Mouse (Mus musculus): ENCODE results near the gene Aven. TPM values are rescaled to one million over a fixed set of nuclear protein-coding genes. Genes with fewer than 3 reads are reported as not detected.

The Aven gene
- total and polyA plus RNA-seq, 3 experiments = 5.8 to 18.4 (median 16.9) TPM

DNA sequence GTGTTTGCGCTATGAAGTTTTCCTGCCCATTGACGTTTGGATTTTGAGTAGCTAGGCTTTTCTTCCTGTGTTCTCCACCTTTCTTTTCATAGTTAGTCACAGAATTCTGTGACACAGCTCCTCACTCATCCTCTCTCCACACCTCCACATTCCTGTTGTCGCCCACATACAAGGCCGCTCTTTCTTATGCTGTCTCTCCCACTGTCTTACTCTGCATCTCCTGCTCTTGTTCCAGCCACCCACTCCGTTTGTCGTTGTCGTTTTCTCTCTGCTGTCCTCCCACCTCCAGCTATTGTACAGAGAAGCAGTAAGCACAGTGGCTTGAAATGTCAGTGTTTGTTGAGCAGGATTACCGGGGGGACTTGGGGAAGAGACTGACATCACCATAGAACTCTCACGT lies 139.8 kb downstream of the Aven start:
- WGBS = 89% methylated on average over 9 of the region's 9 CpGs
- no peaks in the 10 kb centered on the region for H3K27me3 ChIP-seq (ENCODE audit: control insufficient read depth, insufficient read depth, low read length)
- H3K27ac ChIP-seq = no peak overlapping the region
- H3K4me1 ChIP-seq (ENCODE audit: control insufficient read depth, insufficient read depth, low read length) = peaks cover 2% of the 10 kb centered on the region; the same call in 1 of the 2 replicates
- DNase-seq = no peak
- H3K79me2 ChIP-seq (replicated peaks; ENCODE audit: control insufficient read depth, insufficient read depth, low read length) = no peaks in the 10 kb centered on the region
- no peaks in the 10 kb centered on the region; the same call in 1 of the 2 replicates for H3K36me3 ChIP-seq (ENCODE audit: control insufficient read depth, insufficient read depth, low read length)
- TF ChIP-seq EP300 (IDR thresholded peaks at IDR 0.05; ENCODE audit: insufficient read depth, low read depth, low read length) = no peak
- no peak for TF ChIP-seq POLR2A (IDR thresholded peaks at IDR 0.05; ENCODE audit: insufficient read depth, low read depth, low read length)
- TF ChIP-seq CTCF (IDR thresholded peaks at IDR 0.05) = no peak
- intact Hi-C loops (cut with DNase I) = no loop called here
- no peak overlapping the region for H3K9ac ChIP-seq (ENCODE audit: low read depth, low read length)
- H3K4me3 ChIP-seq = no peak overlapping the region

- Histone ChIP-seq H3K4me1 (ENCODE audit: control insufficient read depth, insufficient read depth, low read length) (peaks cover 2% of the 10 kb centered on the region; the same call in 1 of the 2 replicates), H3K36me3 (ENCODE audit: control insufficient read depth, insufficient read depth, low read length) (no peaks in the 10 kb centered on the region; the same call in 1 of the 2 replicates), H3K27ac (peak overlapping the region; percentile 73), H3K4me3 (no peak overlapping the region), H3K79me2 (replicated peaks; ENCODE audit: control insufficient read depth, insufficient read depth, low read length) (no peaks in the 10 kb centered on the region), H3K9ac (ENCODE audit: low read depth, low read length) (no peak overlapping the region), H3K27me3 (ENCODE audit: control insufficient read depth, insufficient read depth, low read length) (no peaks in the 10 kb centered on the region)
- peak in 1 of 2 experiments; percentile 58 for DNase-seq
- TF ChIP-seq POLR2A (IDR thresholded peaks at IDR 0.05; ENCODE audit: insufficient read depth, low read depth, low read length) (no peak), CTCF (IDR thresholded peaks at IDR 0.05) (no peak), EP300 (IDR thresholded peaks at IDR 0.05; ENCODE audit: insufficient read depth, low read depth, low read length) (0 out of 2 replicates have a peak, but pooled peaks have one; percentile 24)
- 54% methylated on average over 5 of the region's 5 CpGs for WGBS
- intact Hi-C loops (cut with DNase I) = loop anchor here (2.0 kb wide), 1 partner anchor 16 kb away; no protein-coding TSS in a partner anchor
Measured at GRCm38 (mm10) chr2:112637206-112637605, 144.4 kb downstream of the Aven start.

DNA sequence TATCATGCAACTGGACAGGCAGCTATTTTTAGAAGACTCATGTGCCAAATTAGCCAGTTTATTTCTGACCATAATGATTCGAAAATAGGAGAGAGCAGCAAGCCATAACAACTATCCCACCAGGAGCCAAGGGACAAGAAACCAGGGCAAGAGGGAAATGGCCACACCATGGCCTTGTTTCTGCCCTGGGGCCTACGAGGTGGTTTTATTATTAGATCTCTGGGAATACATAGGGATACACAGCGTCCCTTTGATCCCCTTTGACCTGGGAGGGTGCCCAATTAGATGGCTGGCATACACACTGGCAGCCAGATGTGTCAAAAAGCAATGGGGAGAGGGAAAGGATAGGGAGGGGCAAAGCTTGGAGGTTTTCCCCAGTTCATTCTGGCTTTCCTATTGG lies 161.1 kb downstream of the Aven start:
- 48% methylated on average over 3 of the region's 3 CpGs for WGBS
- Histone ChIP-seq H3K4me3 (no peak overlapping the region), H3K36me3 (ENCODE audit: control insufficient read depth, insufficient read depth, low read length) (no peaks in the 10 kb centered on the region; the same call in none of the 2 replicates), H3K27me3 (ENCODE audit: control insufficient read depth, insufficient read depth, low read length) (no peaks in the 10 kb centered on the region), H3K79me2 (replicated peaks; ENCODE audit: control insufficient read depth, insufficient read depth, low read length) (no peaks in the 10 kb centered on the region), H3K27ac (peak overlapping the region; percentile 56), H3K9ac (ENCODE audit: low read depth, low read length) (no peak overlapping the region), H3K4me1 (ENCODE audit: control insufficient read depth, insufficient read depth, low read length) (no peaks in the 10 kb centered on the region; the same call in 1 of the 2 replicates)
- intact Hi-C loops (cut with DNase I) = loop anchor here (2.0 kb wide), 1 partner anchor 17 kb away; no protein-coding TSS in a partner anchor
- TF ChIP-seq CTCF (IDR thresholded peaks at IDR 0.05) = no peak
- TF ChIP-seq EP300 (IDR thresholded peaks at IDR 0.05; ENCODE audit: insufficient read depth, low read depth, low read length) = 0 out of 2 replicates have a peak, but pooled peaks have one; percentile 26
- peak; percentile 22 to 24 for DNase-seq

GRCm38 (mm10) chr2:112656131-112656530 lies 163.4 kb downstream of the Aven start:
- no peak for DNase-seq
- no peaks in the 10 kb centered on the region; the same call in 1 of the 2 replicates for H3K4me1 ChIP-seq (ENCODE audit: control insufficient read depth, insufficient read depth, low read length)
- no peak overlapping the region for H3K4me3 ChIP-seq
- no peaks in the 10 kb centered on the region for H3K27me3 ChIP-seq (ENCODE audit: control insufficient read depth, insufficient read depth, low read length)
- no peak overlapping the region for H3K9ac ChIP-seq (ENCODE audit: low read depth, low read length)
- 56% methylated on average over 5 of the region's 5 CpGs for WGBS
- no peaks in the 10 kb centered on the region for H3K79me2 ChIP-seq (replicated peaks; ENCODE audit: control insufficient read depth, insufficient read depth, low read length)
- H3K27ac ChIP-seq = no peak overlapping the region
- TF ChIP-seq EP300 (IDR thresholded peaks at IDR 0.05; ENCODE audit: insufficient read depth, low read depth, low read length) = no peak
- no peak for TF ChIP-seq CTCF (IDR thresholded peaks at IDR 0.05)
- no peak for TF ChIP-seq POLR2A (IDR thresholded peaks at IDR 0.05; ENCODE audit: insufficient read depth, low read depth, low read length)
- intact Hi-C loops (cut with DNase I) = no loop called here
- H3K36me3 ChIP-seq (ENCODE audit: control insufficient read depth, insufficient read depth, low read length) = no peaks in the 10 kb centered on the region; the same call in 1 of the 2 replicates

DNA sequence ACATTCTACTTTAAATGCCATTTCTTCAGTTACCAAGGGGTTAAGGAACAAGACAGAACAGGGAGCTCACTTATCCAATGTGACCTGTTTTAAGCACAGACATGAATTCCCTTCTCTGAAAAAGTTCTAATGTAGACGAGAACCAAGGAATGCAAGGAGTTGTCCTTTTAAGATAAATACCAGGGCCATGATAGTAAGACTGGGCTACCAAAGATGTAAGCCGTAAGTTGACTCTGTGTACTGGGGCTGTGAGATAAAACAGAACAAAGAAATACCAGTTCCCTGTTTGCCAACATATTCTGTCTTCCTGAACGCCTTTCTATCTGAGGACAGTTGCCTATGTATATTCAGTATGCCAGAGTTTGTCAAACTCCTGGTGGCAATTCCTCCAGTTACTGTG lies 176.7 kb downstream of the Aven start:
- no peak overlapping the region for H3K4me3 ChIP-seq
- H3K9ac ChIP-seq (ENCODE audit: low read depth, low read length) = no peak overlapping the region
- H3K4me1 ChIP-seq (ENCODE audit: control insufficient read depth, insufficient read depth, low read length) = no peaks in the 10 kb centered on the region
- 53% methylated on average over 3 of the region's 3 CpGs for WGBS
- H3K27ac ChIP-seq = no peak overlapping the region
- H3K36me3 ChIP-seq (ENCODE audit: control insufficient read depth, insufficient read depth, low read length) = no peaks in the 10 kb centered on the region
- TF ChIP-seq EP300 (IDR thresholded peaks at IDR 0.05; ENCODE audit: insufficient read depth, low read depth, low read length) (no peak), POLR2A (IDR thresholded peaks at IDR 0.05; ENCODE audit: insufficient read depth, low read depth, low read length) (no peak), CTCF (IDR thresholded peaks at IDR 0.05) (no peak)
- intact Hi-C loops (cut with DNase I) = no loop called here
- DNase-seq = no peak
- H3K27me3 ChIP-seq (ENCODE audit: control insufficient read depth, insufficient read depth, low read length) = no peaks in the 10 kb centered on the region
- no peaks in the 10 kb centered on the region for H3K79me2 ChIP-seq (replicated peaks; ENCODE audit: control insufficient read depth, insufficient read depth, low read length)

GRCm38 (mm10) chr2:112676175-112676574 lies 183.4 kb downstream of the Aven start:
- TF ChIP-seq EP300 (IDR thresholded peaks at IDR 0.05; ENCODE audit: insufficient read depth, low read depth, low read length) (no peak), CTCF (IDR thresholded peaks at IDR 0.05) (no peak), POLR2A (IDR thresholded peaks at IDR 0.05; ENCODE audit: insufficient read depth, low read depth, low read length) (no peak)
- no peak for DNase-seq
- Histone ChIP-seq H3K36me3 (ENCODE audit: control insufficient read depth, insufficient read depth, low read length) (no peaks in the 10 kb centered on the region), H3K4me1 (ENCODE audit: control insufficient read depth, insufficient read depth, low read length) (no peaks in the 10 kb centered on the region; the same call in 1 of the 2 replicates), H3K27ac (no peak overlapping the region), H3K79me2 (replicated peaks; ENCODE audit: control insufficient read depth, insufficient read depth, low read length) (no peaks in the 10 kb centered on the region), H3K4me3 (no peak overlapping the region), H3K27me3 (ENCODE audit: control insufficient read depth, insufficient read depth, low read length) (no peaks in the 10 kb centered on the region), H3K9ac (ENCODE audit: low read depth, low read length) (no peak overlapping the region)
- intact Hi-C loops (cut with DNase I) = no loop called here
- 73% methylated on average over 2 of the region's 2 CpGs for WGBS
